Mouse (Mus musculus) bone marrow macrophage, adult 2 months (primary cell): ENCODE measurements at regions not wholly inside any gene's neighbourhood (a gene's known extent, or its start where the extent isn't known, plus 50 kb on each side); places are given as distances from the start of the nearest gene placed in this dataset.

ENCODE experiments used
- CTCF ChIP-seq: IDR thresholded peaks from 2 replicates; pipeline ENCODE4 v1.5.1; 2012; ENCODE audit warnings: low read depth, mild to moderate bottlenecking, low read length, moderate library complexity
- POLR2A ChIP-seq: IDR thresholded peaks from 2 replicates; pipeline ENCODE4 v1.6.1; 2012; ENCODE audit warnings: mild to moderate bottlenecking, low read depth, low read length, borderline replicate concordance

- TF ChIP-seq POLR2A (no peak), CTCF (no peak)
Observed at GRCm38 (mm10) chr3:66512408-66512807, 215.8 kb upstream of the Veph1 start.
